Mouse (Mus musculus) embryonic facial prominence, embryonic 11.5 days (tissue): Measurements from ENCODE around the gene Ncor2. TPM values are rescaled to one million over a fixed set of nuclear protein-coding genes. Genes with fewer than 3 reads are reported as not detected.

Experiments
- ATAC-seq: fragments of 200-750 bp; cut with Nextera tagmentation; replicated peaks from 2 replicates; pipeline ENCODE4 v1.8.0; 2017; ENCODE audit warnings: low read depth; ENCODE audit not compliant: insufficient number of reproducible peaks, low FRiP score, low TSS enrichment
- DNase-seq: peaks from one replicate; pipeline ENCODE4 v3.0.0-alpha.2; 2015; ENCODE audit warnings: low spot score
- H3K27ac ChIP-seq: fragments of 300-500 bp; sonication (generic); replicated peaks from 2 replicates; pipeline ENCODE4 v1.5.1; 2014; ENCODE audit warnings: mild to moderate bottlenecking, low read depth, low read length, control low read depth
- H3K27me3 ChIP-seq: fragments of 300-500 bp; sonication (generic); 2 replicates; pipeline ENCODE4 v1.6.1; 2014; ENCODE audit warnings: mild to moderate bottlenecking, low read length, moderate library complexity, mixed read lengths; ENCODE audit not compliant: control insufficient read depth, insufficient read depth
- H3K36me3 ChIP-seq: fragments of 300-500 bp; sonication (generic); replicated peaks from 2 replicates; pipeline ENCODE4 v1.6.1; 2014; ENCODE audit warnings: low read depth, mild to moderate bottlenecking, low read length, moderate library complexity, mixed read lengths; ENCODE audit not compliant: control insufficient read depth, insufficient read depth
- H3K4me1 ChIP-seq: fragments of 300-500 bp; sonication (generic); 2 replicates; pipeline ENCODE4 v1.6.1; 2014; ENCODE audit warnings: low read length, mixed read lengths; ENCODE audit not compliant: control insufficient read depth, insufficient read depth
- H3K4me2 ChIP-seq: fragments of 300-500 bp; sonication (generic); 2 replicates; pipeline ENCODE4 v1.6.1; 2014; ENCODE audit warnings: low read depth, mild to moderate bottlenecking, control low read depth, low read length, moderate library complexity
- H3K4me3 ChIP-seq: fragments of 300-500 bp; sonication (generic); 2 replicates; pipeline ENCODE4 v1.5.1; 2014; ENCODE audit warnings: low read depth, low read length, control low read depth
- H3K9ac ChIP-seq: fragments of 300-500 bp; sonication (generic); replicated peaks from 2 replicates; pipeline ENCODE4 v1.6.1; 2014; ENCODE audit warnings: mild to moderate bottlenecking, control low read depth, low read length
- H3K9me3 ChIP-seq: fragments of 300-500 bp; sonication (generic); replicated peaks from 2 replicates; pipeline ENCODE4 v1.6.1; 2016; ENCODE audit warnings: mild to moderate bottlenecking, low read length, inconsistent platforms, mixed read lengths; ENCODE audit not compliant: control insufficient read depth
- WGBS: fragments of 180-500 bp; shearing (Covaris S2); extraction: QIAGEN DNeasy Blood & Tissue Kit; methylation state at CpG from one replicate; pipeline ENCODE4 v1.1.7; 2014; 5-methylcytosine and 5-hydroxymethylcytosine counted together
- polyA plus RNA-seq: library from polyadenylated mRNA; unstranded; fragments of >200 nt; fragmentation: Nextera tagmentation; extraction: Ambion mirVana; gene quantifications from 2 replicates; pipeline ENCODE4 v1.2.1, GENCODE M21; 2014

Ncor2 gene
- polyA plus RNA-seq, 1 experiment from 2014 or later: 12.4 TPM

GRCm38 (mm10) chr5:125052603-125053488, 126.2 kb downstream of the Ncor2 start:
- H3K4me3 ChIP-seq: no peak overlapping the region
- 72% methylated on average over 23 of the region's 23 CpGs for WGBS
- DNase-seq (no peak), ATAC-seq (no peak)
- H3K9me3 ChIP-seq: no peaks in the 10 kb centered on the region
- no peak overlapping the region for H3K9ac ChIP-seq
- H3K27me3 ChIP-seq: no peaks in the 10 kb centered on the region
- H3K36me3 ChIP-seq: peaks cover 10% of the 10 kb centered on the region
- H3K27ac ChIP-seq: no peak overlapping the region
- H3K4me1 ChIP-seq: peaks cover 17% of the 10 kb centered on the region
- no peak overlapping the region for H3K4me2 ChIP-seq

GRCm38 (mm10) chr5:125052237-125052602, 126.8 kb downstream of the Ncor2 start:
- WGBS: 83% methylated on average over 10 of the region's 10 CpGs
- H3K4me2 ChIP-seq: no peak overlapping the region
- H3K4me1 ChIP-seq: peaks cover 12% of the 10 kb centered on the region
- H3K36me3 ChIP-seq: peaks cover 10% of the 10 kb centered on the region
- no peak overlapping the region for H3K9ac ChIP-seq
- ATAC-seq: no peak
- no peaks in the 10 kb centered on the region for H3K9me3 ChIP-seq
- DNase-seq: no peak
- H3K4me3 ChIP-seq: no peak overlapping the region
- H3K27me3 ChIP-seq: no peaks in the 10 kb centered on the region
- no peak overlapping the region for H3K27ac ChIP-seq

DNA sequence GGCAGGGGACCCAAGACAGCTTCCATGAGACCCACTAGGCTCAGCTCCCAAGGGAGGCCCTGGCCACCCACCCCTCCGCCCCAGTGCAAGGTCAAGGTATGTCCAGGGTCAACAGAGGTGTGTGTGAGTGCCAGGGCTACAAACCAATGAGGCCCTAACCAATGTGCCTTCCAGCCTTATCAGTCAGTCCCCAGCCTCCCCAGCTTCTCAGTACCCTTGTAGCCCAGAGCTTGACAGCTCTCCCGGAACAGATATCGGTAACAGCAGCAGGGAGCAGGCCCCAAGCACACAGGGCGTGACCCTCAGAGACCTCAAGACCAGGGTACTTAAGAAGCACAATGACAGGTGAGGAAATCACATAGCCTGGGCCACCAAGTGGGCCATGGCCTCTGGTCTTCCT, 129.5 kb downstream of the Ncor2 start:
- Histone ChIP-seq H3K36me3 (peaks cover 10% of the 10 kb centered on the region), H3K4me3 (no peak overlapping the region), H3K9me3 (no peaks in the 10 kb centered on the region), H3K27ac (no peak overlapping the region), H3K4me2 (no peak overlapping the region), H3K27me3 (no peaks in the 10 kb centered on the region), H3K4me1 (no peaks in the 10 kb centered on the region), H3K9ac (no peak overlapping the region)
- 84% methylated on average over 4 of the region's 4 CpGs for WGBS
- DNase-seq: no peak
- no peak for ATAC-seq

DNA sequence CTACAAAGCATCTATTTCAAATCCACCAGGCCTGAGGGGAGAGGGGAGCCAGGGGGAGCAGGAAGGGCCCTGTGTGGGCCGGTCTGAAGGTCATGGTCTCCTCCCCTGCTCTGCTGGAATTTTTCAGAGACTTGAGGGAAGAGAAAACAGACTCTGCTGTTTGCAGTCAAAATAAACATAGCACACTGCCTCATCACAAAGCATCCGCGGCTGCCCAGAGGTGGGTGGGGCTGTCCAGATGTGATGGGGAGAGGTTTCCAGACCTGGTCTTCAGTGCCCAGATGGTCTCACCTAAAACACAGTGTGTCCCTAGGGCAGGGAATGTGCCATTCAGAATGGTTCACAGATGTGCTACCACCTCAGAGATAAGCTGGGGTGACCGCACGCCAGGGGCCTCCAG, 132.6 kb downstream of the Ncor2 start:
- H3K27ac ChIP-seq: no peak overlapping the region
- WGBS: 58% methylated on average over 5 of the region's 5 CpGs

GRCm38 (mm10) chr5:125045202-125045601, 133.8 kb downstream of the Ncor2 start:
- H3K4me3 ChIP-seq: no peak overlapping the region
- WGBS: 35% methylated on average over 5 of the region's 5 CpGs
- H3K36me3 ChIP-seq: peaks cover 10% of the 10 kb centered on the region
- no peaks in the 10 kb centered on the region for H3K27me3 ChIP-seq
- no peaks in the 10 kb centered on the region for H3K4me1 ChIP-seq
- no peak overlapping the region for H3K4me2 ChIP-seq
- H3K9me3 ChIP-seq: no peaks in the 10 kb centered on the region
- ATAC-seq: no peak
- DNase-seq: no peak
- no peak overlapping the region for H3K27ac ChIP-seq
- H3K9ac ChIP-seq: no peak overlapping the region

More for the DNA sequence above, 132.6 kb downstream of the Ncor2 start:
- Histone ChIP-seq H3K4me2 (no peak overlapping the region), H3K36me3 (peaks cover 10% of the 10 kb centered on the region), H3K4me3 (no peak overlapping the region), H3K27me3 (no peaks in the 10 kb centered on the region), H3K9ac (no peak overlapping the region), H3K9me3 (no peaks in the 10 kb centered on the region), H3K4me1 (no peaks in the 10 kb centered on the region)
- DNase-seq (no peak), ATAC-seq (no peak)

GRCm38 (mm10) chr5:125043448-125043847, 135.6 kb downstream of the Ncor2 start:
- WGBS: 80% methylated on average over 6 of the region's 6 CpGs
- no peak for DNase-seq
- H3K9me3 ChIP-seq: no peaks in the 10 kb centered on the region
- H3K9ac ChIP-seq: no peak overlapping the region
- no peak for ATAC-seq
- no peak overlapping the region for H3K27ac ChIP-seq
- H3K36me3 ChIP-seq: peaks cover 4% of the 10 kb centered on the region
- no peak overlapping the region for H3K4me3 ChIP-seq
- no peaks in the 10 kb centered on the region for H3K4me1 ChIP-seq
- H3K4me2 ChIP-seq: no peak overlapping the region
- no peaks in the 10 kb centered on the region for H3K27me3 ChIP-seq

- H3K9me3 ChIP-seq: no peaks in the 10 kb centered on the region
- H3K27ac ChIP-seq: no peak overlapping the region
- WGBS: 93% methylated on average over 9 of the region's 9 CpGs
- ATAC-seq (no peak), DNase-seq (no peak)
- no peak overlapping the region for H3K9ac ChIP-seq
- H3K36me3 ChIP-seq: no peaks in the 10 kb centered on the region; the same call in none of the 2 replicates
- H3K4me2 ChIP-seq: no peak overlapping the region
- H3K4me1 ChIP-seq: no peaks in the 10 kb centered on the region
- H3K27me3 ChIP-seq: no peaks in the 10 kb centered on the region
- no peak overlapping the region for H3K4me3 ChIP-seq
Measured at GRCm38 (mm10) chr5:125041578-125041977, 137.4 kb downstream of the Ncor2 start.

GRCm38 (mm10) chr5:125040128-125040584, 138.9 kb downstream of the Ncor2 start:
- DNase-seq (no peak), ATAC-seq (no peak)
- 71% methylated on average over 5 of the region's 5 CpGs for WGBS
- Histone ChIP-seq H3K4me2 (no peak overlapping the region), H3K4me1 (no peaks in the 10 kb centered on the region), H3K36me3 (peaks cover 5% of the 10 kb centered on the region), H3K9me3 (no peaks in the 10 kb centered on the region), H3K27ac (no peak overlapping the region), H3K27me3 (no peaks in the 10 kb centered on the region), H3K4me3 (no peak overlapping the region), H3K9ac (no peak overlapping the region)
